Mouse (Mus musculus): ENCODE measurements around the gene Dusp7. TPM values are rescaled to one million over a fixed set of nuclear protein-coding genes. Genes with fewer than 3 reads are reported as not detected.

Dusp7 gene
- polyA plus RNA-seq, 1 experiment from 2014 or later: 17.6 TPM

- H3K27me3 ChIP-seq (ENCODE audit: poor library complexity, severe bottlenecking): no peaks in the 10 kb centered on the region
- no peak for DNase-seq (ENCODE audit: extremely low spot score, low spot score)
- 71% methylated on average over 3 of the region's 3 CpGs for WGBS
- H3K4me1 ChIP-seq: peaks cover 74% of the 10 kb centered on the region
- no peak overlapping the region for H3K4me3 ChIP-seq
- H3K36me3 ChIP-seq (replicated peaks): no peaks in the 10 kb centered on the region
- no peaks in the 10 kb centered on the region for H3K9me3 ChIP-seq
- H3K27ac ChIP-seq: peak overlapping the region; percentile 76
Measured at GRCm38 (mm10) chr9:106357167-106357566, 11.3 kb upstream of the Dusp7 start.

DNA sequence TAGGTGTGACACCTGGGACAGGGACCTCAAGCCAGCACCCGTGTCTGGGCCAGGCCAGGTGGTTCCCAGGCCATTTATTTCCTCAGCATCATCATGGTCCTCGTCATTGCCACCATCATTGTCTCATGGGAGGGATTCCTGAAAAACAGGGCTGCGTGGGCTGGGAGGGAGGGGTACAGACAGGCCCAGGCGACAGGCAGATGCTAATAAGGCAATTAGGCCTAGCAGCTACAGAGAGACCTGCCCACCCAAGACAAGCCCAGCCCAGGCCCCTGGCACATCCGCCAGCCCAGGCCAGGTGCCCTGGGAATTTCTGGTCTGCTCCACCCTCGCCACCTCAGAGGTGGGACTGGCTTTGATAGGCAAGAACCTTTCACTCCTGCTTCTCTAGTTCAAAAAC is 9.1 kb upstream of the Dusp7 start:
- Histone ChIP-seq H3K36me3 (replicated peaks) (no peaks in the 10 kb centered on the region), H3K27ac (peak overlapping the region; percentile 48), H3K27me3 (ENCODE audit: poor library complexity, severe bottlenecking) (no peaks in the 10 kb centered on the region), H3K9me3 (no peaks in the 10 kb centered on the region), H3K4me1 (peaks cover 53% of the 10 kb centered on the region), H3K4me3 (no peak overlapping the region)
- WGBS: 78% methylated on average over 6 of the region's 6 CpGs
- no peak for DNase-seq (ENCODE audit: extremely low spot score, low spot score)

- Histone ChIP-seq H3K27ac (0 out of 2 replicates have a peak overlapping the region, but pooled peaks have one; percentile 18), H3K27me3 (ENCODE audit: poor library complexity, severe bottlenecking) (peaks cover 8% of the 10 kb centered on the region), H3K4me1 (peaks cover 47% of the 10 kb centered on the region), H3K36me3 (replicated peaks) (no peaks in the 10 kb centered on the region), H3K9me3 (no peaks in the 10 kb centered on the region), H3K4me3 (no peak overlapping the region)
- WGBS: 93% methylated on average over 6 of the region's 6 CpGs
- no peak for DNase-seq (ENCODE audit: extremely low spot score, low spot score)
Measured at GRCm38 (mm10) chr9:106361140-106361539, 7.3 kb upstream of the Dusp7 start.

- WGBS: 85% methylated on average over 7 of the region's 7 CpGs
- Histone ChIP-seq H3K9me3 (no peaks in the 10 kb centered on the region), H3K36me3 (replicated peaks) (peaks cover 2% of the 10 kb centered on the region; the same call in 1 of the 2 replicates), H3K4me3 (no peak overlapping the region), H3K27ac (peak overlapping the region; percentile 53), H3K27me3 (ENCODE audit: poor library complexity, severe bottlenecking) (peaks cover 17% of the 10 kb centered on the region), H3K4me1 (peaks cover 52% of the 10 kb centered on the region)
- no peak for DNase-seq (ENCODE audit: extremely low spot score, low spot score)
Measured at GRCm38 (mm10) chr9:106365333-106365732, 3.1 kb upstream of the Dusp7 start.

DNA sequence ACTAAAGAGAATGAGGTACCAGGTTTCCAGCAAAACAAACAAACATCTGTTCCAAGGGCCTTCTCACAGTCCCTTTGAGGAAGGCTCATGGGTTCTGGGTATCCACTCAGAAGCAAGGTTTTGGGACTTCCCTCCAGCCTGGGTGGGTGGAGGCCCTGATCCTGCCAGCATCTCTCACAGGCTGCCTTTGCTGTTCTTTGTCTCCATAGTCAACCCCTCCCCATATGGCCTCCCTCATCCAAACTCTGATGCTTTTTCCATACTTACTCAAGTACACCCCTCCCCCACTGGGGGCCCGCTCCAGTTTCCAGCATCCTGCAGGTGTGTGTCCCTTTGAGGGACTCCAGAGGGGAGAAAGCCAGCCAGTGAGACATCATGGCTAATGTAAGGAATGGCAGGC is 2.2 kb upstream of the Dusp7 start:
- H3K27ac ChIP-seq: peak overlapping the region; percentile 97
- H3K4me1 ChIP-seq: peaks cover 60% of the 10 kb centered on the region
- H3K36me3 ChIP-seq (replicated peaks): peaks cover 10% of the 10 kb centered on the region
- no peaks in the 10 kb centered on the region for H3K9me3 ChIP-seq
- DNase-seq (ENCODE audit: extremely low spot score, low spot score): no peak
- H3K4me3 ChIP-seq: 0 out of 2 replicates have a peak overlapping the region, but pooled peaks have one; percentile 7
- WGBS: 54% methylated on average over 1 of the region's 1 CpGs
- peaks cover 17% of the 10 kb centered on the region for H3K27me3 ChIP-seq (ENCODE audit: poor library complexity, severe bottlenecking)

DNA sequence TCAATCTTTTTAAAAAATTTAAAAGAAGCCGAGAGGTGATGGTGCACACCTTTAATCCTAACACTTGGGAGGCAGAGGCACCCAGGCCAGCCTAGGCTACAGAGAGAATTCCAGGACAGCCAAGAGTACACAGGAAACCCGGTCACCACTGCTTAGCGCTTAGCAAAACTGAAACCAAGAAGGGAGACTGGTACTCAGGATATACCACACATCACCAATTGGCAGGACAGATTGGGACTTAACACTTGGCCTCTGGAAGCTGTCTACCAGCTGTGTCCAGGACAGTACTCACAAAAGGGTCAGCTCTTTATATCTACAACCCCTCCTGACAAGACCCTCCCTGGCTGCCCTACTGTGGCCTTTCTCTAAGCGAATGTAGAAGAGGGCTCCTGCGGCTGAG is 1.4 kb upstream of the Dusp7 start:
- H3K27me3 ChIP-seq (ENCODE audit: poor library complexity, severe bottlenecking): peaks cover 17% of the 10 kb centered on the region
- H3K27ac ChIP-seq: peak overlapping the region; percentile 97
- peak overlapping the region; percentile 93 for H3K4me3 ChIP-seq
- peaks cover 18% of the 10 kb centered on the region for H3K36me3 ChIP-seq (replicated peaks)
- no peaks in the 10 kb centered on the region for H3K9me3 ChIP-seq
- peaks cover 68% of the 10 kb centered on the region for H3K4me1 ChIP-seq
- WGBS: 23% methylated on average over 5 of the region's 5 CpGs
- no peak for DNase-seq (ENCODE audit: extremely low spot score, low spot score)

- peaks cover 17% of the 10 kb centered on the region for H3K27me3 ChIP-seq (ENCODE audit: poor library complexity, severe bottlenecking)
- no peaks in the 10 kb centered on the region for H3K9me3 ChIP-seq
- H3K4me3 ChIP-seq: peak overlapping the region; percentile 93
- H3K27ac ChIP-seq: peak overlapping the region; percentile 97
- under 1% methylated on average over 36 of the region's 36 CpGs for WGBS
- H3K36me3 ChIP-seq (replicated peaks): peaks cover 25% of the 10 kb centered on the region
- peaks cover 75% of the 10 kb centered on the region for H3K4me1 ChIP-seq
- peak; percentile 99 for DNase-seq (ENCODE audit: extremely low spot score, low spot score)
Measured at GRCm38 (mm10) chr9:106367592-106368111, 780 bp upstream of the Dusp7 start.

GRCm38 (mm10) chr9:106368831-106369501 is 534 bp downstream of the Dusp7 start:
- Histone ChIP-seq H3K9me3 (no peaks in the 10 kb centered on the region), H3K4me1 (peaks cover 85% of the 10 kb centered on the region)
- WGBS: under 1% methylated on average over 72 of the region's 72 CpGs

DNA sequence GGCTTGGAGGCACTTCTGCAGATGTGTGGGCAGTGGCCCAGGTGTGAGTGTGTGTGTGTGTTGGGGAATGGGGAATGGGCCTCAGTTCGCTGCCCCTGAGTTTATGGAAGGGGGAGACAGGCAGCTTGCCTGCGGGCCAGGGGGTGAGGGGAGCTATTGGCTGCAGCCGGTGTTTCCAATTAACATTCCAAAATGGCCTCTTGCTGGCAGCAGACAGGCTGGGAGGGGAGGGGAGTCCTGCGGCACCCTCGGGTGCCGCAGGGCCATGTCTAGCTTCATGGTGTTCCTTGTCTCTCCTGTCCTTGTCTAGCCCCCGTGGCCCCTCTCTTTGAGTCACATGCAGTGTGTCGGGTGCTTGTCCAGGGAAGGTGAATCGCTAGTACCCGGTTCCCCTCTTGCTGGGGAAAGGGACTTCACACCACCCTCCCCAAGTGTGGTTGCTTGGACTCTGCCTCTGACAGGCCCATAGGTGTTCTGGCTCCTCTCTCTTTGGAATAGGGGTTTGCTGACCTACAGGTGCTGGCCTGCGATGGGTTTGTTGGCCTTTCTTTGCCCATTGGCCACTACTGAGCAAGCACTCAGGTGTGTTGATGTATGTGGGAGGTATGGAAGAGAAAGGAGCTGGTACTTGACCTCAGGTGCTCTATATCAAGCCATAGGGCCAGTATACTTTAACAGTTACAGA is 1.5 kb downstream of the Dusp7 start:
- Histone ChIP-seq H3K36me3 (replicated peaks) (peaks cover 48% of the 10 kb centered on the region), H3K9me3 (no peaks in the 10 kb centered on the region), H3K27ac (peak overlapping the region; percentile 97), H3K27me3 (ENCODE audit: poor library complexity, severe bottlenecking) (peaks cover 17% of the 10 kb centered on the region), H3K4me3 (peak overlapping the region; percentile 93), H3K4me1 (peaks cover 85% of the 10 kb centered on the region)
- no peak for DNase-seq (ENCODE audit: extremely low spot score, low spot score)
- 5% methylated on average over 11 of the region's 11 CpGs for WGBS

More at GRCm38 (mm10) chr9:106368831-106369501, 534 bp downstream of the Dusp7 start:
- peak; percentile 71 for DNase-seq (ENCODE audit: extremely low spot score, low spot score)
- Histone ChIP-seq H3K4me3 (peak overlapping the region; percentile 93), H3K27me3 (ENCODE audit: poor library complexity, severe bottlenecking) (peaks cover 17% of the 10 kb centered on the region), H3K27ac (peak overlapping the region; percentile 97), H3K36me3 (replicated peaks) (peaks cover 38% of the 10 kb centered on the region)

DNA sequence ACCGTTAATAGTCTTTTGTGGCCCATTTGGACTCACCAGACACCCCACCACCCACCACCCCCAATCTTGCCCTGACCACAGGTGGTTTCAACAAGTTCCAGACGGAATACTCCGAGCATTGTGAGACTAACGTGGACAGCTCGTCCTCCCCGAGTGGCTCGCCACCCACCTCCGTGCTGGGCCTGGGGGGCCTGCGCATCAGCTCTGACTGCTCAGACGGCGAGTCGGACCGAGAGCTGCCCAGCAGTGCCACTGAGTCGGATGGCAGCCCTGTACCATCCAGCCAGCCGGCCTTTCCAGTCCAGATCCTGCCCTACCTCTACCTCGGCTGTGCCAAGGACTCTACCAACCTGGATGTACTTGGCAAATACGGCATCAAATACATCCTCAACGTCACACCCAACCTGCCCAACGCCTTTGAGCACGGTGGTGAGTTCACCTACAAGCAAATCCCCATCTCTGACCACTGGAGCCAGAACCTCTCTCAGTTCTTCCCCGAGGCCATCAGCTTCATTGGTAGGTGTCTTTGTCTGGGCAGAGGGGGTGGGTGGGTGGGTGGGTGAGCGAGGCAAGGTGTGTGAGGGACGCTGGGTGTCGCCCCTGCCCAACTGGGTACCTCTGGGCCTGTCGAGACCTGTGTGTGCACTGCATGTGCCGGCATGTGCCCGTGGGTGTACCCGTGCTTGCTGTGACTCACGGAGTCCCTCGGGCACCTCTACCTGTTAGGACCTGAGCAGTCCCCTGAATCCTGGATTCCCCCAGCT is 2.4 kb downstream of the Dusp7 start:
- peaks cover 12% of the 10 kb centered on the region for H3K27me3 ChIP-seq (ENCODE audit: poor library complexity, severe bottlenecking)
- peak overlapping the region; percentile 49 for H3K27ac ChIP-seq
- H3K4me1 ChIP-seq: peaks cover 79% of the 10 kb centered on the region
- no peaks in the 10 kb centered on the region for H3K9me3 ChIP-seq
- 81% methylated on average over 30 of the region's 30 CpGs for WGBS
- H3K4me3 ChIP-seq: peak overlapping the region; percentile 93
- DNase-seq (ENCODE audit: extremely low spot score, low spot score): no peak
- peaks cover 55% of the 10 kb centered on the region for H3K36me3 ChIP-seq (replicated peaks)

DNA sequence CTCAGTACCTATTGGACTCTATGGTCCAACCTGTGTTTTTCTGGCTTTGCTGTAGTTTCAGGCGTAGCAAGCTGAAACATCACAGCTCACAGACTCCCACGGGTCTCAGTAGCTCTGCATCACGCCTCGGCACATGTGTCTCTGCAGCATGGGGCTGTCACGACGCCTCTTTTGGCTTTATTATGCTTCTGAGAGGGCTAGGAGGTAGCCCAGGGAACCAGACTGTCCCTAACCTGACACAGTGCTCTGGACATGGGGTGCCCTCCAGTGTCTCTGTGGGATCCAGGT is 2.9 kb downstream of the Dusp7 start:
- peaks cover 74% of the 10 kb centered on the region for H3K4me1 ChIP-seq
- peak overlapping the region; percentile 93 for H3K4me3 ChIP-seq
- DNase-seq (ENCODE audit: extremely low spot score, low spot score): no peak
- H3K9me3 ChIP-seq: no peaks in the 10 kb centered on the region
- H3K27me3 ChIP-seq (ENCODE audit: poor library complexity, severe bottlenecking): peaks cover 7% of the 10 kb centered on the region
- peaks cover 56% of the 10 kb centered on the region for H3K36me3 ChIP-seq (replicated peaks)
- 73% methylated on average over 6 of the region's 6 CpGs for WGBS
- H3K27ac ChIP-seq: peak overlapping the region; percentile 51

GRCm38 (mm10) chr9:106371776-106372175 is 3.3 kb downstream of the Dusp7 start:
- no peaks in the 10 kb centered on the region for H3K9me3 ChIP-seq
- peaks cover 60% of the 10 kb centered on the region for H3K36me3 ChIP-seq (replicated peaks)
- H3K4me1 ChIP-seq: peaks cover 69% of the 10 kb centered on the region
- WGBS: 38% methylated on average over 6 of the region's 6 CpGs
- H3K4me3 ChIP-seq: peak overlapping the region; percentile 93
- no peak for DNase-seq (ENCODE audit: extremely low spot score, low spot score)
- peak overlapping the region; percentile 51; the same call in 1 of the 2 replicates for H3K27ac ChIP-seq
- H3K27me3 ChIP-seq (ENCODE audit: poor library complexity, severe bottlenecking): peaks cover 2% of the 10 kb centered on the region; the same call in 1 of the 2 replicates
